Mouse (Mus musculus) thymus, postnatal 10 days (tissue): ENCODE measurements at regions not wholly inside any gene's neighbourhood (a gene's known extent, or its start where the extent isn't known, plus 50 kb on each side); places are given as distances from the start of the nearest gene placed in this dataset.

Experiments
- DNase-seq, 2 experiments: peaks; one replicate each; pipeline ENCODE4 v3.0.0; 2021; ENCODE audit warnings: low spot score in 2 of 2

- DNase-seq, result no peak
These were observed 50.6 kb upstream of the Grik3 start for GRCm38 (mm10) chr4:125439856-125440255.

- no peak for DNase-seq
These were observed 53.2 kb upstream of the Grik3 start for GRCm38 (mm10) chr4:125437161-125437822.

DNA sequence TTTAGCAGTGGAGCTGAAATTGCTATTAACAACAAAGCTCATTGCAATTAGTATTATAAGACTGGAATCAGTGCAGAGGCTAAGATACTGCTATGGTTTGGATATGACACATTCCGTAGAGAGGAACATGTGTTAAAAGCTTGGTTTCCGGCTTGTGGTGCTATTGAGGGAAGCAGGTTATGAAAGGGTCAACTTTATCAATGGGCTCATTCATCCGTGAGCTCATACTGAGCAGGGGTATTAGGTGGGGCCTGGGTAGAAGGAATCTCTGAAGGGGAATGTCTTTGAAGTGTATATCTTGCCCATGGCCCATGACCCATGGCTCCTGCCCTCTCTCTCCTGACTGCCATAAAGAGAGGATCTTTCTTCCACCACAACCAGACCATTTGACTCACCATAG, 57.0 kb upstream of the Grik3 start:
- DNase-seq, result no peak

DNA sequence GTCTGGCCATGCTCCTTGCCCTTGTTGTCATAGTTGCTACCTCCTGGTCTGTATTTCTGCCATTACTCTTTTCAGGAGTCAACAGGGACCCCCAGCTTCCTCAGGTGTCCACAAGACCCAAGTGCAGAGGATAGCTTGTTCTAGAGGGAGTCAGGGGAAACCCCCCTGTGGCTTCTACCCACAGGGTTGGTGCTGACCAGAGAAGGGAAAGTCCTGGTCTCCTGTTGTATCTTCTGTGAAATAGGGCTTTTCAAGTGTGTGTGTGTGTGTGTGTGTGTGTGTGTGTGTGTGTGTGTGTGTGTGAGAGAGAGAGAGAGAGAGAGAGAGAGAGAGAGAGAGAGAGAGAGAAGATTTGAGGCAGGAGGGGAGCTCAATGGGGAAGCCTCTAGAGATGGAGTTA, 58.9 kb upstream of the Grik3 start:
- DNase-seq, result no peak

DNA sequence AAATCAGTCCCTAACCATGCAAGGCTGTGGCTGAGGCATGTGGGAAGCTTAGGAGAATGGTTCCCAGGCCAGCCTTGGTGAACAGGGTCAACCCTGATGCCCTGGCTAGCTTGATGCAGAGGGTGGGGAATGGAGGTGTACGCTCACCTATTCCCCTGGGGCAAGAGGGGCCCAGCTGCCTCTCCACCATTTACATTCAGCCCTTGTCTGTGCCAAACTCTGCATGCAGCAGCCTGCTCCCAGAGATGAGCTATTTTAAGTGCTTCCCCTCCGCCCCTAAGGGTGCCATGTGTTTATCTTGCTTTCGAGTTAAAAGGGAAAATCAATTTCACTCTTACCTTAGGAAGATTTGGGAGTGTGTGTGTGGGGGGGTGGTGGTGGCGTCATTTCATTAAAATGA, 59.7 kb upstream of the Grik3 start:
- no peak for DNase-seq

DNA sequence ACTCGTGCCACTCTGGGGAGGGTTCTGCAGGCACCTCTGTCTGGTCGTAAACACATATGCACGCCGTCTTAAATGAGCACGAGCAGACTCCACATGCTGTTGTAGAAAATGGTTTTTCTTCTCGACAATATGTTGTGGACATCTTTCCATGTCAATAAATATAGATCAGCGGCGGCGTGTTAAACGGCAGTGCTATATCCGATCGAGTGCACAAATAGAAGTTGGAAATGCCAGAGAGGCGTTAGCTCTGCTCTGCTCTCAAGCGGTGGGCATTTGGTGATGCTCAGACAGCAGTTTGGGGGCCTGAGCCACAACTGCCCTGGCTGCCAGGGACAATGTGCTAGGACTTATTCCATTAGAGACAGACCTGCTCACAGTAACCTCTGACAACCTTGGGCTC, 61.8 kb upstream of the Grik3 start:
- no peak for DNase-seq

GRCm38 (mm10) chr4:125420561-125421241, 69.8 kb upstream of the Grik3 start:
- DNase-seq, result peak; percentile 33 to 37

DNA sequence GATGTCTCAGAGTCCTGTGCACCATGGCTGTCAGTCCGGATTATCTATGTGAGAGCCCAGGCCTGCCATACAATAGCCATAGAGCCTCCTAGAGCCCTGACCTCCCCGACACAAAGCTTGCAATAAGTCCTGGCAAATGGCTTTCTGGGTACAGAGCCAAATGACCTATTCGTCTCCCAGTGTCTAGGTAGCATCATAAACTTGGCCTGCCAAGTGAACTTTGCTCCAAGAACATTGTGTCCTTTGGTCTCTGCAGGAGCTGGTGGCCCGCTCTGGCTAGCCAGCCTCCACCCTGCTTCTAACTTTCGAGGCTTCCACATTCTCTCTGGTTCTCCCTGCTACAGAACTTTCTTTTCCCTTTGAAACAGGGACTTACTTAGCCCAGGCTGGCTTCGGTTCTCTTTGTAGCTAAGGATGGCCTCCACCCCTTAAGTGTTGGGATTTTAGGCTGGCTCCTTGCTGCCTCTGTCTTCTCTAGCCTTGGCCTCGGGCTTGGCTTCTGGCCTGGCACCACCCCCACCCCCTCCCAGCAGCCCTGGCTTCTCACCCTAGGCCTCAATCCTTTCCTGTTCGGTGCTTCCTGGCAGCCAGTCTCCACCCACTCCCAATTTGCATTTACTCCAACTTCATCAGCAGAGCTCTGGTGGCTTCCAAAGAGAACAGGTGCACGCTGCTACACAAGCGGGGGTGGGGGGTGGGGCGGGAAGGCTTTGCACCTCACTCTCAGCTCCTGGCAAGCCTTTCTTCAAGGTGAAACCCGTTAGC, 70.8 kb upstream of the Grik3 start:
- peak; percentile 18 to 46 for DNase-seq

DNA sequence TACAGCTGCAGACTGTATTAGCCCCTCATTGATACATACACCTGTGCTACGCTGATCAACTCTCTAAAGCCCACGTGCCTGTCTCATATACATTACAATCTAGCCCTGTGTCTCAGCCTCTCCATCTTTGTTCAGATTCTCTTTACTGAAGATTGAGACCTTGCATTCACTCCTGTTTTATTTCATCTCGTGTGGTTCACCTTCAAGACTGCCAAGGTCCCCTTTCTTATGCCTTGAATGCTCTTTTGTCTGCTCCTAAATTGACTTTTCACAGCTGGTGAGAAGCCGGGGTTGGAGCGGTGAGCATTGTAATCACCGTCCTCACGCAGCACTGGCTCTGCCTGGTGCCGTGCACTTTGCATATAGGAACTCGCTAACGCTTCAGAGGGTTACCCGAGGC, 75.2 kb upstream of the Grik3 start:
- DNase-seq, result no peak

DNA sequence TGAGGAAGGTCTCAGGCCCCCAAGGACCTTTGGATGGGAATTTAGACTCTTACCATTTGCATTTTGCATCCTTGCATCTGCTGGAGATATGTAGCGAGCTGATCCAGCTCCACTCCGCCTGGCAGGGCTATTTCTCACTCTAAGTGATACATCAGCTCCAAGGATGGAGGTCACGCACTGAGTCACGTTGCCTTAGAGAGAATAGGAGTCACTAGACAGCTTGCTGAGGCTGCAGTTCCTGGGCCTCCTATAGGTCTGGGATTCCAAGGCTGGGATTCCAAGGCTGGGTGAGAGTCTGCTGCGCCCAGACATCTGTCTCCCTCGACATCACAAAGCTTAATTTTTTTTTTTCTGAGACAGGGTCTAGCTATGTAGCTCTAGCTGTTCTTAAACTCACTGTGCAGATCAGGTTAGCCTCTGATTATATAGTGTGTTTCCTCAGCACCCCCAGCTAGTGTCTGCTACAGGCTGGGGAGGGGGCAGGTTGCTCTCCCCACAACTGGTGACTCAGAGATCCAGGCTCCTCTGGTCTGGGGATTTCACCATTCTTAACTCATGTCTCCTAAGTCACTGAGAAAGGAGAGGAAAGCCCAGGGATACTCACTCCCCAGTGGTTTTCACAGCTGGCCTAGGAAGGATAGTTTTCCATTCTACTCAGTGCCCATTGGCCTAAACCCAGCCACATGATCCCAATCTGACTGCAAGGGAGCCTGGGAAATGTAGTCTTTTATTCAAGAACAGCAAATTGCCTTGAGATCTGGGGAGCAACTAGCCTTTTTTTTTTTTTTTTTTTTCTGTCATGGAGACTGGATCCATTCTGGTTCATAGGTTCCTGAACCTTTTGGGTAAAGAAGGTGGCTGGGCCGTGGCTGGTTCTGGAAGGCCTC, 76.4 kb upstream of the Grik3 start:
- DNase-seq, result no peak

- DNase-seq, result no peak
These were observed 79.6 kb upstream of the Grik3 start for GRCm38 (mm10) chr4:125410736-125411441.

DNA sequence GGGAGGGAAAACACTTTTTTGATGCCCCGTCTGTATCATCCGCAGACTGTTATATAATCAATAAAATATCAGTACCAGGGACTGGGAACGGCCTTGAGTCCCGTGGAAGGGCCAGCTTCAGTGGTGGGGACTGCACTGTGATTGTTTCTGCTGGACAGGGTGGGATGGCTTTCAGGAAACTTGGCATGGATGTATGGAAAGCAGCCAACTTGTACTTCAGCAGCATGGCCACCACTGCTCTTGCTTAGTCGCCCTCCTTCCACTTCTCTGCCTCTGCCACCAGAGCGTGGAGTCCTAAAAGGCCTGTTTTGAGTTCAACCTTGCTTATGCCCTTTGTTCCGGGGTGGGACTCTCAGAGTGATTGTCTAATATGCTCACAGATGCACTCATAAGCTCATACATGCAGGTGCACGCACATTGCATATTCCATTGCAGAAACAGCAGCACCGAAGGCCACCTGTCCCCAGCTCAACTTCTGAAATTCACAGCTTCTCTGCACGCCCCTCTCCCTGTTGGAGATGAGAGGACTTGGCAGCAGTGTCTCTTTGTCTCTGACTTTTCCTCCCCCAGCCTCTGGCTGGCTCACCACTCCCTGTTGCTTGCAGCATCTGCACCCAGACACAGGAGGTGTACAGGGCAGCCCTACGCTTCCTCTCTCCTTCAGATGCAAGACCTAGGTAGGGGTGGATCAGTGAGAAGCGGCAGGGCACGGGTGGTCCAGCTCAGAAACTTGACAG, 91.0 kb upstream of the Grik3 start:
- no peak for DNase-seq

- DNase-seq, result no peak
These were observed 93.5 kb upstream of the Grik3 start for GRCm38 (mm10) chr4:125397007-125397461.

- DNase-seq, result no peak
These were observed 99.2 kb upstream of the Grik3 start for GRCm38 (mm10) chr4:125391269-125391668.

GRCm38 (mm10) chr4:125385811-125386210, 104.7 kb upstream of the Grik3 start:
- DNase-seq, result no peak

- no peak for DNase-seq
These were observed 126.5 kb upstream of the Grik3 start for GRCm38 (mm10) chr4:125364011-125364410.

DNA sequence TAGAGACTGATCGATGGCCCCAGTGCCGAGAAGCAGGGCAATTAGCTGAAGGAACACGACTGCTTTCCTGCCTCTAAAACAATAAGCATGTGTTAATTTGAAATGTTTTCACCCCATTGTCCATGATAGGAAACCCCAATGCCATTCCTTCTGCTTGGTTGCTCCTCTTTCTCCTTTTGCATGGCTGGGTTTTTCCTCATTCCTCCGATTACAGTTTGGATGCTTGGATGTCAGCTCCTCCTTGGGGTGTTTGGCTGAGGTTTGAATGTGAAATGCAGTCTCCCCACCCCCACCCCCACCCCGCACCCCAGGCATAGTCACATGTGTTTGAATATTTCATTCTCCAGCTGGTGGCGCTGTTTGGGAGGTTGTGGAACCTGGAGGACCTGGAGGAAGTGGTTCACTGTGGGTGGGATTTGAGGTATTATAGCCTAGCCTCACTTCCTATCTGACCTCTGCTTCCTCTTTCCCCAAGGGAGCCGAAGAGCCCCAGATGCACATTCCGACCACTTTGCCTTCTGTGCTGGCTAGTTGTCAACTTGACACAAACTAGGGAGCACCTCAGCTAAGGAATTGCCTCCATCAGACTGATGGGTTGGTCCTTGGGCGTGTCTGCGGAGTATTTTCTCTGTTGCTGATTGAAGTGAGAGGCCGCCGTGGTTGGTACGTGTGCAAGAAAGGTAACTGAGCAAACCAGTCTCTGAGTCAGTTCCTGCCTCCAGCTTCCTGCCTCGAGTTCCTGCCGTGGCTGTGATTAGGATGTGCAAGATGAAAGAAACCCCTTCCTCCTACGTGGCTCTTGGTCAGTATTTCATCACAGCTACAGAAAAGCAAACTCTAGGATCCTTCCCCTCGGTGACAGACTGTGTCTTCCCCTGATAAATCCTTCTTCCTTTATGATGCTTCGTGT, 128.6 kb upstream of the Grik3 start:
- DNase-seq, result no peak

GRCm38 (mm10) chr4:125358356-125358755, 132.1 kb upstream of the Grik3 start:
- DNase-seq, result no peak

DNA sequence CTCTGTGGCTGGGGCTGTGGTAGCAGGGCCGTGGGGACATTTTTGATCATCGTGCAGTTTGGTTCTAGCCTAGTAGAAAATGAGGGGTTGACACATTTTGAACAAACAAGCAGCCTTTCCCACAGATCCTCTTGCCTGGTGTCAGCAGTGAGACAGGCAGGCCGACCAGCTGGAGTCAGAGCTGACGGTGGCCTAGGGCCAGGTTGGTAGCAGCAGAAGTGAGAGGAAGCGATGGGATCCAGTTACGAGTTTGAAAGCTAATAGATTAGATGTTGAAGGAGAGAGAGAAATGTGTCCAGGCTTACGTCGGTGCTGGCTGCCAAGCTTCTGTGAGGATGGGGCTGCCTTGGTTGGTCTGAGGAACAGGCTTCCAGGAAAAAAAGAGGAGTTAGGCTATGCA, 134.1 kb upstream of the Grik3 start:
- DNase-seq, result no peak
